Mouse (Mus musculus): ENCODE results near the gene Pitpnc1. TPM values are rescaled to one million over a fixed set of nuclear protein-coding genes. Genes with fewer than 3 reads are reported as not detected.
"Not testable (repeated sequence)": the region's sequence is repeated elsewhere in the genome, so short reads cannot be mapped to it uniquely, and the experiment has no call there.

The Pitpnc1 gene
- 36.5 and 42.8 TPM in 2 replicates for total RNA-seq (2017)

GRCm38 (mm10) chr11:107470521-107471041 is at the start of gene Pitpnc1:
Gene Pitpnc1, minus strand, starts transcription at chr11:107470699.
- ATAC-seq (replicated peaks; ENCODE audit: low read depth, poor library complexity, severe bottlenecking) = peak; percentile 63

- ATAC-seq (replicated peaks; ENCODE audit: low read depth, poor library complexity, severe bottlenecking) = no peak
These were observed 48.3 kb upstream of the Pitpnc1 start for GRCm38 (mm10) chr11:107518645-107519429.

- ATAC-seq (replicated peaks; ENCODE audit: low read depth, poor library complexity, severe bottlenecking) = no peak
These were observed 45.9 kb upstream of the Pitpnc1 start for GRCm38 (mm10) chr11:107516387-107516786.

- no peak for ATAC-seq (replicated peaks; ENCODE audit: low read depth, poor library complexity, severe bottlenecking)
These were observed 42.5 kb upstream of the Pitpnc1 start for GRCm38 (mm10) chr11:107513047-107513446.

- ATAC-seq (replicated peaks; ENCODE audit: low read depth, poor library complexity, severe bottlenecking) = peak; percentile 65
These were observed 41.5 kb upstream of the Pitpnc1 start for GRCm38 (mm10) chr11:107511954-107512353.

- ATAC-seq (replicated peaks; ENCODE audit: low read depth, poor library complexity, severe bottlenecking) = peak; percentile 43
These were observed 40.1 kb upstream of the Pitpnc1 start for GRCm38 (mm10) chr11:107510362-107511269.

- ATAC-seq (replicated peaks; ENCODE audit: low read depth, poor library complexity, severe bottlenecking) = peak; percentile 45
These were observed 39.3 kb upstream of the Pitpnc1 start for GRCm38 (mm10) chr11:107509631-107510338.

GRCm38 (mm10) chr11:107506260-107506659 is 35.8 kb upstream of the Pitpnc1 start:
- ATAC-seq (replicated peaks; ENCODE audit: low read depth, poor library complexity, severe bottlenecking) = peak; percentile 61

GRCm38 (mm10) chr11:107504364-107504763 is 33.9 kb upstream of the Pitpnc1 start:
- ATAC-seq (replicated peaks; ENCODE audit: low read depth, poor library complexity, severe bottlenecking) = not testable (repeated sequence)

- no peak for ATAC-seq (replicated peaks; ENCODE audit: low read depth, poor library complexity, severe bottlenecking)
These were observed 32.3 kb upstream of the Pitpnc1 start for GRCm38 (mm10) chr11:107502801-107503200.

- no peak for ATAC-seq (replicated peaks; ENCODE audit: low read depth, poor library complexity, severe bottlenecking)
These were observed 13.8 kb upstream of the Pitpnc1 start for GRCm38 (mm10) chr11:107484341-107484740.

GRCm38 (mm10) chr11:107479862-107480203 is 9.3 kb upstream of the Pitpnc1 start:
- ATAC-seq (replicated peaks; ENCODE audit: low read depth, poor library complexity, severe bottlenecking) = no peak

- peak; percentile 99 for ATAC-seq (replicated peaks; ENCODE audit: low read depth, poor library complexity, severe bottlenecking)
These were observed 8.8 kb upstream of the Pitpnc1 start, which contains the start of gene Psmd12 for GRCm38 (mm10) chr11:107479053-107479861. Gene Psmd12, plus strand, starts transcription at chr11:107479484.

- peak; percentile 46 for ATAC-seq (replicated peaks; ENCODE audit: low read depth, poor library complexity, severe bottlenecking)
These were observed 2.8 kb upstream of the Pitpnc1 start for GRCm38 (mm10) chr11:107473137-107473820.

- no peak for ATAC-seq (replicated peaks; ENCODE audit: low read depth, poor library complexity, severe bottlenecking)
These were observed 1.8 kb upstream of the Pitpnc1 start for GRCm38 (mm10) chr11:107472304-107472703.

GRCm38 (mm10) chr11:107471071-107471720 is 697 bp upstream of the Pitpnc1 start:
- no peak for ATAC-seq (replicated peaks; ENCODE audit: low read depth, poor library complexity, severe bottlenecking)

- no peak for ATAC-seq (replicated peaks; ENCODE audit: low read depth, poor library complexity, severe bottlenecking)
These were observed 752 bp downstream of the Pitpnc1 start for GRCm38 (mm10) chr11:107469523-107470371.

Measured in common myeloid progenitor, adult 5-6 weeks (primary cell).